Mouse (Mus musculus) limb, embryonic 10.5 days (tissue): Measurements from ENCODE around the gene Cdk2ap1. TPM values are rescaled to one million over a fixed set of nuclear protein-coding genes. Genes with fewer than 3 reads are reported as not detected.
"Not testable (repeated sequence)": the region's sequence is repeated elsewhere in the genome, so short reads cannot be mapped to it uniquely, and the experiment has no call there.

ENCODE experiments used
- DNase-seq: peaks from one replicate; pipeline ENCODE4 v3.0.0-alpha.2; 2017; ENCODE audit warnings: low spot score
- H3K27ac ChIP-seq: fragments of 300-500 bp; sonication (generic); 2 replicates; pipeline ENCODE4 v1.5.1; 2016; ENCODE audit warnings: mild to moderate bottlenecking
- H3K27me3 ChIP-seq: fragments of 300-500 bp; sonication (generic); 2 replicates; pipeline ENCODE4 v1.6.1; 2016; ENCODE audit warnings: low read depth, mild to moderate bottlenecking; ENCODE audit not compliant: poor library complexity, severe bottlenecking
- H3K36me3 ChIP-seq: fragments of 300-500 bp; sonication (generic); 2 replicates; pipeline ENCODE4 v1.6.1; 2016; ENCODE audit warnings: mild to moderate bottlenecking, moderate library complexity
- H3K4me1 ChIP-seq: fragments of 300-500 bp; sonication (generic); 2 replicates; pipeline ENCODE4 v1.6.1; 2016
- H3K4me3 ChIP-seq: fragments of 300-500 bp; sonication (generic); 2 replicates; pipeline ENCODE4 v1.5.1; 2016; ENCODE audit warnings: mild to moderate bottlenecking, moderate library complexity
- H3K9me3 ChIP-seq: fragments of 300-500 bp; sonication (generic); replicated peaks from 2 replicates; pipeline ENCODE4 v1.6.1; 2016; ENCODE audit warnings: mild to moderate bottlenecking
- WGBS: fragments of 180-500 bp; shearing (Covaris S2); methylation state at CpG from one replicate; pipeline ENCODE4 v1.1.7; 2016; 5-methylcytosine and 5-hydroxymethylcytosine counted together
- polyA plus RNA-seq: library from polyadenylated mRNA; unstranded; fragments of >200 nt; fragmentation: Nextera tagmentation; extraction: Ambion mirVana; gene quantifications from 2 replicates; pipeline ENCODE4 v1.2.1, GENCODE M21; 2016

The Cdk2ap1 gene
- polyA plus RNA-seq, 1 experiment from 2014 or later: 92.3 TPM

DNA sequence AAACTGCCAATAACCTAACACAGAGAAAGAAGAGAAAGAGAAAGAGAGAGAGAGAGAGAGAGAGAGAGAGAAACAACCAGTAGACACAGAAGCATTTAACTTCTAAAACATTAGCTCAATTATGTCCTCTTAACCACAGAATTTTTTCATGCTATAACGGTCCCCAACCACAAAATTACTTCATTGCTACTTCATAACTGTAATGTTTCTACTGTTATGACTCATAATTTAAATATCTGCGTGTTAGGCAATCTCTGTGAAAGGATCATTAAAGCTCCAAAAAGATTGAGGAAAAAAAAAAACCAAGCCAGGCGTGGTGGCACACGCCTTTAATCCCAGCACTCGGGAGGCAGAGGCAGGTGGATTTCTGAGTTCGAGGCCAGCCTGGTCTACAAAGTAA, 60.0 kb downstream of the Cdk2ap1 start:
- H3K27ac ChIP-seq, H3K4me1 ChIP-seq, H3K4me3 ChIP-seq, DNase-seq, H3K27me3 ChIP-seq, H3K9me3 ChIP-seq: not testable (repeated sequence)
- 92% methylated on average over 6 of the region's 6 CpGs for WGBS
- H3K36me3 ChIP-seq: peaks cover 87% of the 10 kb centered on the region

GRCm38 (mm10) chr5:124300132-124300531, 62.8 kb downstream of the Cdk2ap1 start:
- Histone ChIP-seq H3K36me3 (peaks cover 86% of the 10 kb centered on the region), H3K27me3 (no peaks in the 10 kb centered on the region), H3K4me3 (no peak overlapping the region), H3K4me1 (no peaks in the 10 kb centered on the region), H3K27ac (no peak overlapping the region), H3K9me3 (no peaks in the 10 kb centered on the region)
- WGBS: 71% methylated on average over 4 of the region's 4 CpGs
- no peak for DNase-seq

GRCm38 (mm10) chr5:124299307-124299706, 63.6 kb downstream of the Cdk2ap1 start:
- not testable (repeated sequence) for H3K27me3 ChIP-seq, H3K27ac ChIP-seq, H3K9me3 ChIP-seq, H3K4me1 ChIP-seq, H3K4me3 ChIP-seq, DNase-seq
- WGBS: 64% methylated on average over 4 of the region's 4 CpGs
- H3K36me3 ChIP-seq: peaks cover 85% of the 10 kb centered on the region

GRCm38 (mm10) chr5:124296475-124296874, 66.4 kb downstream of the Cdk2ap1 start:
- 95% methylated on average over 4 of the region's 4 CpGs for WGBS
- Histone ChIP-seq H3K27me3 (no peaks in the 10 kb centered on the region), H3K9me3 (no peaks in the 10 kb centered on the region), H3K27ac (no peak overlapping the region), H3K4me3 (no peak overlapping the region), H3K4me1 (no peaks in the 10 kb centered on the region), H3K36me3 (peaks cover 90% of the 10 kb centered on the region)
- no peak for DNase-seq

Other genes with a start within 250 kb of the Cdk2ap1 start
- gene Arl6ip4, start 247.0 kb downstream of the Cdk2ap1 start, polyA plus RNA-seq: 139 and 150 TPM in 2 replicates
- gene Pitpnm2, start 113.3 kb downstream of the Cdk2ap1 start, polyA plus RNA-seq: 2.0 and 2.4 TPM in 2 replicates
- gene Mphosph9, start 35.1 kb downstream of the Cdk2ap1 start, polyA plus RNA-seq: 21.8 and 23.5 TPM in 2 replicates
- gene 2810006K23Rik, start 35.0 kb downstream of the Cdk2ap1 start, polyA plus RNA-seq: 18.0 and 20.0 TPM in 2 replicates
- 82.8 and 93.6 TPM in 2 replicates for gene Sbno1, start 62.9 kb upstream of the Cdk2ap1 start, polyA plus RNA-seq
- 52.3 and 71.3 TPM in 2 replicates for gene Kmt5a, start 76.8 kb upstream of the Cdk2ap1 start, polyA plus RNA-seq
- 26.8 and 31.1 TPM in 2 replicates for gene Rilpl2, start 115.3 kb upstream of the Cdk2ap1 start, polyA plus RNA-seq
- 30.8 and 32.2 TPM in 2 replicates for gene Snrnp35, start 120.1 kb upstream of the Cdk2ap1 start, polyA plus RNA-seq
- gene Rilpl1, start 168.3 kb upstream of the Cdk2ap1 start, polyA plus RNA-seq: 25.2 and 26.1 TPM in 2 replicates
- 501 and 540 TPM in 2 replicates for gene Tmed2, start 177.6 kb upstream of the Cdk2ap1 start, polyA plus RNA-seq
- gene Ddx55, start 189.8 kb upstream of the Cdk2ap1 start, polyA plus RNA-seq: 17.0 and 18.0 TPM in 2 replicates
- 89.6 and 98.8 TPM in 2 replicates for gene Eif2b1, start 216.0 kb upstream of the Cdk2ap1 start, polyA plus RNA-seq
- gene Gtf2h3, start 216.1 kb upstream of the Cdk2ap1 start, polyA plus RNA-seq: 115 TPM in 2 replicates